Mouse (Mus musculus) Patski (cell line): ENCODE data around the gene Iqschfp. TPM values are rescaled to one million over a fixed set of nuclear protein-coding genes. Genes with fewer than 3 reads are reported as not detected.

ENCODE experiments used
- ATAC-seq: fragments of 100-300 bp; one replicate; pipeline ENCODE4 v1.8.0; 2021
- CTCF ChIA-PET: fragments of 350-600 bp; sonication (Branson Sonifier 250); formaldehyde crosslinking; loops from one replicate; lab custom pipeline; 2022; ENCODE audit warnings: inconsistent platforms; lab: Charles Lee
- POLR2A ChIA-PET: fragments of 350-600 bp; sonication (Branson Sonifier 250); formaldehyde crosslinking; loops from one replicate; lab custom pipeline; 2022; ENCODE audit warnings: antibody characterized with exemption, inconsistent platforms; lab: Charles Lee
- DNase-seq: peaks from one replicate; pipeline ENCODE4 v3.0.0-alpha.2; 2011; ENCODE audit warnings: low read depth, low spot score
- H3K27me3 ChIP-seq: fragments of 371-371 bp; one replicate; pipeline ENCODE4 v1.5.1; 2021
- CTCF ChIP-seq: fragments of 100-300 bp; IDR thresholded peaks from one replicate; pipeline ENCODE4 v1.5.1; 2021
- in situ Hi-C: fragments of 300-500 bp; cut with MboI; formaldehyde crosslinking; loops from 3 replicates; pipeline ENCODE4 v1.11.1; 2018; ENCODE audit warnings: low pct_unique_long_range_greater_than_20kb, mixed read lengths
- polyA plus RNA-seq: library from polyadenylated mRNA; unstranded; gene quantifications from one replicate; pipeline ENCODE4 v1.2.3, GENCODE M21; 2021

The Iqschfp gene
- not detected for polyA plus RNA-seq

DNA sequence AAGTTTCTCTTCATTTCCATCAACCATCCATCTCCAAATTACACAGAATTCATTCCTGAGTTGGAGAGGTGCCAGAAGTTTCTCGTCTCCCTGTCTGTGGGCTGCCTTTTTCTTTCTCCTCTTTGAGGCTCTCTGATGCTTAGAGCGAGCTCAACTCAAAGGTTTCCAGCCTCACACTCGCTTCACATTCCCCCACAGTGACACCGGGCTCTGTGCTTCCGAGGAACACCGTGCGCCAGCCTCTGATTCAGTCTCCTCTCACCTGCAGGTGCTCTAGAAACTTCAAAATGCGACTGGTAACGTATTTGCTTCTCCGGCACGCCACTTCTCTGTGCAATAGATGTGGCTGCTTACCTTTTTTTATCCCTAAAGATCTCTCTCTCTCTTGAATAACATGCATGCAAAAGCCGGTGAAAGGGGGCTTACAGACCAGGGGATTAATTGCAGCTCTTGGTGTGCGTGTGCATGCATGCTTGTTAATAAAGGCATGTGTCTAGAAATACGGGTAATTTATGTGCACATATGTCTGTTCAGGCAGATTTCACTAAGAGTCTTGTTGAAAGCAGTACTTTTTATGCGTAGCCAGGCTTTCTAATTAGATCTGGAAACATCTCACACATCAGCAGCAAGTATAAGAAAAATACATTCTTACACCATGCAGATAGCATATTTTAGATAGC lies at the start of gene Iqschfp, which contains the start of gene Iqcj:
Iqschfp (plus strand) TSS at position 207 of the 680 bp plus-strand sequence.
Iqcj (plus strand) TSS at position 195 of the 680 bp plus-strand sequence.
- DNase-seq (no peak), ATAC-seq (no peak)
- peaks cover 47% of the 10 kb centered on the region for H3K27me3 ChIP-seq
- no peak for TF ChIP-seq CTCF
- POLR2A ChIA-PET = no interaction called here
- in situ Hi-C loops = no loop called here
- CTCF ChIA-PET = no interaction called here

DNA sequence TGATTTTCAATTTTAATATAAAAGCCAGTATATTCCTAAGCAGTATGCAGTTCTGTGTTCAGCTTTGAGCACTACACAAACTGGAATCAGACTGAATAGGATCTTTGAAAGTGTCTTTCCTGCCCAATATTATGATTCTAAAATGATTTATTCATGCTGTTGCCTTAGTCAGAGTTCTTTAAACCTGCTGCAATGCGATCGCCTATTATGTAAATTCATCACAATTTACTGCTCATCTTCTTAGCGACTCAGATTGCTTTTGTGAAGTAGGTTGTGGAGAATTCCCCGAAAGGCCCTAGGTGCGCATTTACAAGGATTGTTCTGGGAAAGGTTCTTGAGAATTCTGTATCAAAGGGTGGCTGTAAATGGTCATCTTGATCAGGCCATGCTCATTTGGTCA lies 39.6 kb upstream of the Iqschfp start:
- in situ Hi-C loops = no loop called here
- ATAC-seq (no peak), DNase-seq (no peak)
- no peak for TF ChIP-seq CTCF
- ChIA-PET POLR2A (no interaction called here), CTCF (no interaction called here)
- H3K27me3 ChIP-seq = peaks cover 40% of the 10 kb centered on the region

DNA sequence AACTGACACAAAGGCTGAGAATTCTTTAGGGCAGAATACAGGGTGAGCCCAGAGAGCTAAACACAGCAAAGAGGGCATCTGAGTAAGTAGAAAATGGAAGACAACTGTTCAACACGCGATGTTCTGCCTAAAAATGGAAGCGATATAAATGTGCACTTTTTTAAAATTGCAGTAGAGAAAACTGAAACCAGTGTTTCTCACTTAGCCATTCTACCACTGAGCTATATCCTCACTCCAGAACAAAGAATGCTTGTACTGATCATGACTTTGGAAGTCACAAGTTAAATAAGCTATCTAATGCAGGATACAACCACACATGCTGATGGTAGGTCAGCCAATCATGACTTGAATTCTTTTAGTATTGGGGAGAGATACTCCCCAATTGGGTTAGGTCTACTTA lies 30.5 kb upstream of the Iqschfp start:
- ATAC-seq (no peak), DNase-seq (no peak)
- no peak for TF ChIP-seq CTCF
- in situ Hi-C loops = no loop called here
- H3K27me3 ChIP-seq = peaks cover 31% of the 10 kb centered on the region
- ChIA-PET CTCF (no interaction called here), POLR2A (no interaction called here)

DNA sequence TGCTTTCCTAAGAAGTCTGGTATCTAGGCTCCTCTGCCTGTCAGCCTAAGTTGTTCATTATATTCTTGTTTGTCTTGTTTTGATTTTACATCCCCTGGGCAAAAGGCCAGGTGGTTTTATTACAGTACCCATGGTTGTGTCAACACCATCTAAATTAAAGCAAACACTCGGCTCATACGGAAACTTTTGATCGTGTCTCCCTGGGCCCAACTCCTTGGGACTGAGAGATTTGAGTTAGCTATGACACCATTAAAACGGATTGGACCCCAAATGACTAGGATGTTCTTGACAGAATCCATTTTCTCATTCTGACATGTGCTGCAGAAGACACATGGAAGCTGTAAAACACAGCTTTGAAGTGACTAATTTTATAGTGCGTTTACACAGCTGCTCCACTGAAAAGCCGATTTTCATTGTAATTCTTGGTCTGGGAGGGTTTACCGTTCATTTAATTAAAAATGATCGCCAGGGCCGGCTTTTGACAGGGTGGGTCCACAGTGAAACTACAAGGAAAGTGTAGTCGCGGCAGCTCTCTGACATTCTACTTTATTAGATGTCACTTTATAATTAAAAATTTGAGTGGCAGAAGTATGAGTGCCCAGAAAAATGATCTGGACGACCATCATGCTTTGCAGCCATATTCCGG lies 24.5 kb upstream of the Iqschfp start:
- H3K27me3 ChIP-seq = peaks cover 50% of the 10 kb centered on the region
- CTCF ChIA-PET = no interaction called here
- in situ Hi-C loops = no loop called here
- POLR2A ChIA-PET = no interaction called here
- ATAC-seq = no peak
- no peak for DNase-seq
- no peak for TF ChIP-seq CTCF

DNA sequence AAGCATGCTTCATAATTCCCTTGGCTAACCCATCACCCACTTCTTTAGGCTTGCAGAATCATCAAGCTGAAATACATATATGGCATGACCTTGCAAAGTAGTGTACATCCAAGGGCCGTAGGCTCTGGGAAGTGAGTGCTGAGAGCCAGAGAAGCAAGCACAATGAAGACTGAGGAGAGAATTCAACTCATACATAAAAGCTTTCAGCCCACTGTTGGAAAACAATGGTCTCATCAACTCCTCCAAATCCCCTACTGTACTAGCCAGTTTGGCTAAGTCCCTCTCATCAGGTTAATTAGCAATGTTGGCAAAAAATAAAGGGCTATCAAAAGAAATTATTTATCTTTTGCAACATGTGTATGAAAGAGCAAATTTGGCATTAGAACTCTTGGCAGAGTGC lies 22.6 kb upstream of the Iqschfp start:
- DNase-seq (no peak), ATAC-seq (no peak)
- in situ Hi-C loops = no loop called here
- CTCF ChIA-PET = no interaction called here
- TF ChIP-seq CTCF = no peak
- peaks cover 56% of the 10 kb centered on the region for H3K27me3 ChIP-seq
- POLR2A ChIA-PET = no interaction called here

GRCm38 (mm10) chr3:67877253-67877652 lies 14.8 kb upstream of the Iqschfp start:
- DNase-seq (no peak), ATAC-seq (no peak)
- POLR2A ChIA-PET = no interaction called here
- in situ Hi-C loops = no loop called here
- peaks cover 46% of the 10 kb centered on the region for H3K27me3 ChIP-seq
- CTCF ChIA-PET = no interaction called here
- no peak for TF ChIP-seq CTCF

GRCm38 (mm10) chr3:67884335-67884734 lies 7.7 kb upstream of the Iqschfp start:
- ATAC-seq = no peak
- ChIA-PET POLR2A (no interaction called here), CTCF (interaction anchor here (0.9 kb wide), 1 partner anchor 43 kb away, joined by 3 read pairs; no protein-coding TSS in a partner anchor)
- no peak for TF ChIP-seq CTCF
- in situ Hi-C loops = no loop called here
- DNase-seq = no peak
- H3K27me3 ChIP-seq = peaks cover 4% of the 10 kb centered on the region

GRCm38 (mm10) chr3:67886176-67886575 lies 5.9 kb upstream of the Iqschfp start:
- in situ Hi-C loops = no loop called here
- ChIA-PET CTCF (interaction anchor here (1.3 kb wide), 1 partner anchor 15 kb away, joined by 3 read pairs; no protein-coding TSS in a partner anchor), POLR2A (no interaction called here)
- no peak for TF ChIP-seq CTCF
- peaks cover 3% of the 10 kb centered on the region for H3K27me3 ChIP-seq
- no peak for ATAC-seq
- no peak for DNase-seq

GRCm38 (mm10) chr3:67887251-67887650 lies 4.8 kb upstream of the Iqschfp start:
- no peak for DNase-seq
- no peak for ATAC-seq
- in situ Hi-C loops = no loop called here
- peaks cover 10% of the 10 kb centered on the region for H3K27me3 ChIP-seq
- CTCF ChIA-PET = no interaction called here
- TF ChIP-seq CTCF = no peak
- POLR2A ChIA-PET = no interaction called here

- in situ Hi-C loops = no loop called here
- ATAC-seq (no peak), DNase-seq (no peak)
- no peak for TF ChIP-seq CTCF
- peaks cover 53% of the 10 kb centered on the region for H3K27me3 ChIP-seq
- CTCF ChIA-PET = interaction anchor here (0.6 kb wide), 1 partner anchor 17 kb away, joined by 3 read pairs; no protein-coding TSS in a partner anchor
- POLR2A ChIA-PET = no interaction called here
Measured at GRCm38 (mm10) chr3:67892768-67893167, 736 bp downstream of the Iqschfp start.

GRCm38 (mm10) chr3:67902517-67902916 lies 10.5 kb downstream of the Iqschfp start:
- POLR2A ChIA-PET = no interaction called here
- CTCF ChIA-PET = no interaction called here
- DNase-seq = no peak
- no peak for TF ChIP-seq CTCF
- ATAC-seq = no peak
- in situ Hi-C loops = no loop called here
- H3K27me3 ChIP-seq = peaks cover 20% of the 10 kb centered on the region
